Mouse (Mus musculus) heart, postnatal 4 days (tissue): ENCODE measurements around the gene Ctcfl. TPM values are rescaled to one million over a fixed set of nuclear protein-coding genes. Genes with fewer than 3 reads are reported as not detected.

Experiments
- DNase-seq: peaks from one replicate; pipeline ENCODE4 v3.0.0; 2021
- total RNA-seq, 2 experiments: library from RNA; stranded (reverse); gene quantifications; 2 replicates each; pipeline ENCODE4 v1.2.3; 2021

Ctcfl gene
- under 1 TPM; 0.14 TPM for total RNA-seq

GRCm38 (mm10) chr2:173119023-173119944, at the start of gene Ctcfl:
Gene Ctcfl, minus strand, starts transcription at chr2:173119525.
- peak; percentile 13 for DNase-seq

- DNase-seq: peak; percentile 55
These were observed 49.1 kb upstream of the Ctcfl start for GRCm38 (mm10) chr2:173168411-173168851.

GRCm38 (mm10) chr2:173165357-173165756, 46.0 kb upstream of the Ctcfl start:
- DNase-seq: no peak

- DNase-seq: no peak
These were observed 45.6 kb upstream of the Ctcfl start for GRCm38 (mm10) chr2:173164946-173165345.

- peak; percentile 40 for DNase-seq
These were observed 45.0 kb upstream of the Ctcfl start for GRCm38 (mm10) chr2:173164358-173164757.

- DNase-seq: no peak
These were observed 44.1 kb upstream of the Ctcfl start for GRCm38 (mm10) chr2:173163380-173163779.

- peak; percentile 81 for DNase-seq
These were observed 40.3 kb upstream of the Ctcfl start for GRCm38 (mm10) chr2:173159354-173160311.

GRCm38 (mm10) chr2:173158390-173159055, 39.2 kb upstream of the Ctcfl start:
- DNase-seq: no peak

- DNase-seq: no peak
These were observed 38.5 kb upstream of the Ctcfl start for GRCm38 (mm10) chr2:173157871-173158270.

GRCm38 (mm10) chr2:173157376-173157775, 38.1 kb upstream of the Ctcfl start:
- no peak for DNase-seq

GRCm38 (mm10) chr2:173156923-173157322, 37.6 kb upstream of the Ctcfl start:
- no peak for DNase-seq

GRCm38 (mm10) chr2:173155907-173156306, 36.6 kb upstream of the Ctcfl start:
- DNase-seq: no peak

- DNase-seq: no peak
These were observed 35.6 kb upstream of the Ctcfl start for GRCm38 (mm10) chr2:173154962-173155361.

- no peak for DNase-seq
These were observed 35.2 kb upstream of the Ctcfl start for GRCm38 (mm10) chr2:173154513-173154912.

- no peak for DNase-seq
These were observed 33.9 kb upstream of the Ctcfl start for GRCm38 (mm10) chr2:173153266-173153665.

- DNase-seq: no peak
These were observed 33.3 kb upstream of the Ctcfl start, which contains the start of gene Pck1 for GRCm38 (mm10) chr2:173152436-173153151. Gene Pck1, plus strand, starts transcription at chr2:173153048.

- no peak for DNase-seq
These were observed 32.5 kb upstream of the Ctcfl start for GRCm38 (mm10) chr2:173151784-173152284.

- no peak for DNase-seq
These were observed 32.0 kb upstream of the Ctcfl start for GRCm38 (mm10) chr2:173151352-173151751.

GRCm38 (mm10) chr2:173148001-173148400, 28.7 kb upstream of the Ctcfl start:
- DNase-seq: no peak

- DNase-seq: no peak
These were observed 27.4 kb upstream of the Ctcfl start for GRCm38 (mm10) chr2:173146728-173147127.

- no peak for DNase-seq
These were observed 26.5 kb upstream of the Ctcfl start for GRCm38 (mm10) chr2:173145808-173146207.
